In the genomic region with DNA sequence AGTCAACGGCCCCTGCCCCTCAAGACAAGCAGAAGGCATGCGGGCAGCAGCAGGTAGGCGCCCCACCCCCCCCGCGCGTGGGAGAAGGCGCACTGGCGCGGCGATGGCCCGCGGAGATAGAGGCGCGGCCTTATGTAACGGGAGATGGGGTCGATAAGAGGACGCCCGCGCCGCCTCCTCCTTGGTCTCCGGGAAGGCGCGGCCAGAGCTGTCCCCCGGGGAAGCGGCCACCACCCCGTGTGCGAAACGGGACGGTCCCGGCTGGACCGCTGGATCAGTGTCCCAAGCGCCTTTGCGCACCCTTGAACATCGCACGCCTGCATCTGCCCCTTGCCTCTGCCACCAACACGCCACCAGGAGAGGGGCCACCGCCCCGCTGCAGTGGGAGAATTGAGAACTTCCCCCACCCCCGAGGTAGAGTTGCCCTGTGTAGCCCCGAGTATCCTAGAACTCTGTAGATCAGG, we compare ENCODE assay signal across 8 mouse cellular contexts. TPM values are rescaled to one million over a fixed set of nuclear protein-coding genes. Genes with fewer than 3 reads are reported as not detected.
DNase-seq lines count a peak whose midpoint lies in the region; ATAC-seq and TF ChIP-seq lines count a peak whose summit lies in the region.

No protein-coding gene starts in this region.

- peak overlapping the region; percentile 25; the same call in 1 of the 2 replicates for H3K9ac ChIP-seq in heart, adult 2 months (ENCODE audit: low read depth, low read length)
- H3K9ac ChIP-seq in liver, embryonic 16.5 days (ENCODE audit: low read depth, low read length), result no peak overlapping the region

- no peak for TF ChIP-seq EP300 in heart, adult 2 months (IDR thresholded peaks at IDR 0.05; ENCODE audit: insufficient read depth, low read depth, low read length)

- no peak for TF ChIP-seq CTCF in heart, adult 2 months (IDR thresholded peaks at IDR 0.05)

- no peaks in the 10 kb centered on the region for H3K9me3 ChIP-seq in hindbrain, embryonic 10.5 days
- H3K9me3 ChIP-seq in liver, embryonic 16.5 days (replicated peaks; ENCODE audit: control insufficient read depth, low read length), result no peaks in the 10 kb centered on the region

- peak overlapping the region; percentile 53 for H3K4me2 ChIP-seq in liver, embryonic 16.5 days (ENCODE audit: low read depth, low read length)

- H3K27me3 ChIP-seq in heart, adult 2 months (ENCODE audit: control insufficient read depth, insufficient read depth, low read length), result peaks cover 6% of the 10 kb centered on the region
- H3K27me3 ChIP-seq in hindbrain, embryonic 10.5 days (ENCODE audit: insufficient read depth, poor library complexity, severe bottlenecking), result peaks cover 49% of the 10 kb centered on the region
- H3K27me3 ChIP-seq in liver, embryonic 16.5 days (ENCODE audit: control insufficient read depth, insufficient read depth, low read depth, low read length), result peaks cover 19% of the 10 kb centered on the region

- no peak overlapping the region for H3K4me3 ChIP-seq in heart, adult 2 months
- peak overlapping the region; percentile 54 for H3K4me3 ChIP-seq in hindbrain, embryonic 10.5 days
- peak overlapping the region; percentile 37 for H3K4me3 ChIP-seq in liver, embryonic 16.5 days (ENCODE audit: low read depth, low read length)

- intact Hi-C loops in heart, adult 2 months (cut with DNase I), result no loop called here
- intact Hi-C loops in heart, postnatal 36 days (cut with DNase I), result no loop called here

- no peak for DNase-seq in heart, adult 2 months
- DNase-seq in heart, postnatal 36 days, result no peak
- DNase-seq in cerebellum, adult 9-10 months, result peak; percentile 17
- DNase-seq in hindbrain, embryonic 10.5 days (ENCODE audit: low spot score), result peak; percentile 17
- peak; percentile 28 for DNase-seq in retina, embryonic 14.5 days (ENCODE audit: low spot score)
- DNase-seq in spleen, postnatal 4 days (ENCODE audit: low spot score in 2 of 2), result no peak

- no peak for TF ChIP-seq POLR2A in heart, adult 2 months (IDR thresholded peaks at IDR 0.05; ENCODE audit: insufficient read depth, low read depth, low read length)

- no peaks in the 10 kb centered on the region for H3K4me1 ChIP-seq in heart, adult 2 months (ENCODE audit: control insufficient read depth, insufficient read depth, low read length)
- peaks cover 18% of the 10 kb centered on the region for H3K4me1 ChIP-seq in hindbrain, embryonic 10.5 days (replicated peaks)
- peaks cover 6% of the 10 kb centered on the region for H3K4me1 ChIP-seq in liver, embryonic 16.5 days (ENCODE audit: control insufficient read depth, low read depth, low read length)

- H3K79me2 ChIP-seq in heart, adult 2 months (replicated peaks; ENCODE audit: control insufficient read depth, insufficient read depth, low read length), result no peaks in the 10 kb centered on the region

- peak; percentile 26 for ATAC-seq in CD4-positive, CD25-positive, alpha-beta regulatory T cell, adult 4 months
- no peak for ATAC-seq in liver, embryonic 16.5 days (ENCODE audit: low read depth)

- WGBS in heart, adult 2 months, result 6% methylated on average over 39 of the region's 40 CpGs
- WGBS in hindbrain, embryonic 10.5 days, result 2% methylated on average over 40 of the region's 40 CpGs
- under 1% methylated on average over 40 of the region's 40 CpGs for WGBS in liver, embryonic 16.5 days (ENCODE audit: insufficient replicate concordance)

- no peak overlapping the region for H3K27ac ChIP-seq in heart, adult 2 months
- H3K27ac ChIP-seq in hindbrain, embryonic 10.5 days, result peak overlapping the region; percentile 66
- no peak overlapping the region for H3K27ac ChIP-seq in liver, embryonic 16.5 days (ENCODE audit: low read length)

- H3K36me3 ChIP-seq in heart, adult 2 months (ENCODE audit: control insufficient read depth, insufficient read depth, low read length), result no peaks in the 10 kb centered on the region
- H3K36me3 ChIP-seq in hindbrain, embryonic 10.5 days, result no peaks in the 10 kb centered on the region
- no peaks in the 10 kb centered on the region for H3K36me3 ChIP-seq in liver, embryonic 16.5 days (ENCODE audit: control insufficient read depth, insufficient read depth)

RNA-seq across cellular contexts. Expression of a gene that starts 1.7 kb away (rescaled TPM):
- not detected for total RNA-seq in heart, adult 2 months (2021)
- not detected in 2 replicates for polyA plus RNA-seq in heart, adult 2 months (2012; rRNA removed)
- total RNA-seq in heart, postnatal 36 days (2021), result not detected
- not detected for polyA plus RNA-seq in CD4-positive, CD25-positive, alpha-beta regulatory T cell, adult 4 months (2017; shearing (Covaris generic))
- polyA plus RNA-seq in hindbrain, embryonic 10.5 days (2016; fragmentation: Nextera tagmentation; extraction: Ambion mirVana), result not detected in 2 replicates
- not detected in 2 replicates for polyA plus RNA-seq in liver, embryonic 16.5 days (2015; fragmentation: Nextera tagmentation; extraction: Ambion mirVana)

RNA-seq across cellular contexts. Expression of a gene that starts 17.7 kb away (rescaled TPM):
- not detected for total RNA-seq in heart, adult 2 months (2021)
- 0.27 TPM in 1 of 2 replicates, not detected in the other for polyA plus RNA-seq in heart, adult 2 months (2012; rRNA removed)
- total RNA-seq in heart, postnatal 36 days (2021), result not detected
- polyA plus RNA-seq in CD4-positive, CD25-positive, alpha-beta regulatory T cell, adult 4 months (2017; shearing (Covaris generic)), result 1 to 10 TPM; 3.1 to 4.0 TPM
- 0.66 and 1.2 TPM in 2 replicates for polyA plus RNA-seq in hindbrain, embryonic 10.5 days (2016; fragmentation: Nextera tagmentation; extraction: Ambion mirVana)
- polyA plus RNA-seq in liver, embryonic 16.5 days (2015; fragmentation: Nextera tagmentation; extraction: Ambion mirVana), result 0.20 and 0.27 TPM in 2 replicates

Comparison
In these comparisons a context has a peak if more than half of its experiments do, and no peak if none do; other contexts are left out.
1. DNase-seq: peak in cerebellum, adult 9-10 months (single experiment), hindbrain, embryonic 10.5 days (single experiment) and retina, embryonic 14.5 days (single experiment); none in heart, adult 2 months (0 of 2), heart, postnatal 36 days (0 of 2) and spleen, postnatal 4 days (0 of 2).